Mouse (Mus musculus): Measurements from ENCODE around the gene Nuak2. TPM values are rescaled to one million over a fixed set of nuclear protein-coding genes. Genes with fewer than 3 reads are reported as not detected.

Gene Nuak2
- polyA plus RNA-seq, 1 experiment from 2014 or later = 13.4 TPM

GRCm38 (mm10) chr1:132364896-132365557 is 49.1 kb downstream of the Nuak2 start:
- Histone ChIP-seq H3K9me3 (ENCODE audit: control insufficient read depth, low read length) (no peaks in the 10 kb centered on the region), H3K4me1 (replicated peaks; ENCODE audit: control insufficient read depth, insufficient read depth, low read length) (peaks cover 11% of the 10 kb centered on the region), H3K27ac (ENCODE audit: low read length) (no peak overlapping the region), H3K27me3 (replicated peaks; ENCODE audit: control insufficient read depth, insufficient read depth, low read length) (no peaks in the 10 kb centered on the region), H3K4me2 (ENCODE audit: low read length) (no peak overlapping the region), H3K36me3 (ENCODE audit: control insufficient read depth, insufficient read depth) (peaks cover 12% of the 10 kb centered on the region), H3K9ac (replicated peaks; ENCODE audit: low read depth, low read length) (no peak overlapping the region), H3K4me3 (replicated peaks; ENCODE audit: low read length) (no peak overlapping the region)
- ATAC-seq = no peak
- WGBS = 82% methylated on average over 7 of the region's 7 CpGs

DNA sequence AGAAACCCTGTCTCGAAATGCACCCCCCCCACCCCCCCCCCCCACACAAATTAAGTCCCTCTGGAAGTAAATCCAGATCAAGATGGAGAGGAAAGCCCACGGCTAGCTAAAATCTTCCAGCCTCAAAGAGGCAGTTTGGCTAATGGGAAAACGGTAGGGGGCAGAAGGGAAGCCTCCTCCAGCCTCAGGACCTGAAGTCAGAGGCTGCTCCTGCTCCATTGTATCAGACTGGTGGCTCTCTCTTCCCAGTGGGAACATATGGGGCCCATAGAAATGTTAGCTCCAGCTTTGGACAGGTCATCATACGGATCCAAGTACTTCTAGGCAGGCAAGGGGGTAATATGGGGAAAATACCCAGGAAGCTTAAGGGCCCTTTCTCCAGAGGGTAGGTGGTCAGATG is 49.7 kb downstream of the Nuak2 start:
- peaks cover 5% of the 10 kb centered on the region for H3K36me3 ChIP-seq (ENCODE audit: control insufficient read depth, insufficient read depth)
- no peak overlapping the region for H3K9ac ChIP-seq (replicated peaks; ENCODE audit: low read depth, low read length)
- no peaks in the 10 kb centered on the region for H3K9me3 ChIP-seq (ENCODE audit: control insufficient read depth, low read length)
- no peak for ATAC-seq
- H3K27me3 ChIP-seq (replicated peaks; ENCODE audit: control insufficient read depth, insufficient read depth, low read length) = no peaks in the 10 kb centered on the region
- no peak overlapping the region for H3K27ac ChIP-seq (ENCODE audit: low read length)
- WGBS = 53% methylated on average over 4 of the region's 4 CpGs
- H3K4me3 ChIP-seq (replicated peaks; ENCODE audit: low read length) = no peak overlapping the region
- H3K4me1 ChIP-seq (replicated peaks; ENCODE audit: control insufficient read depth, insufficient read depth, low read length) = peaks cover 16% of the 10 kb centered on the region
- no peak overlapping the region for H3K4me2 ChIP-seq (ENCODE audit: low read length)

- no peaks in the 10 kb centered on the region for H3K36me3 ChIP-seq (ENCODE audit: control insufficient read depth, insufficient read depth)
- 46% methylated on average over 8 of the region's 8 CpGs for WGBS
- no peak overlapping the region for H3K4me3 ChIP-seq (replicated peaks; ENCODE audit: low read length)
- no peak overlapping the region for H3K9ac ChIP-seq (replicated peaks; ENCODE audit: low read depth, low read length)
- H3K4me2 ChIP-seq (ENCODE audit: low read length) = no peak overlapping the region
- H3K27me3 ChIP-seq (replicated peaks; ENCODE audit: control insufficient read depth, insufficient read depth, low read length) = no peaks in the 10 kb centered on the region
- H3K27ac ChIP-seq (ENCODE audit: low read length) = no peak overlapping the region
- no peaks in the 10 kb centered on the region for H3K9me3 ChIP-seq (ENCODE audit: control insufficient read depth, low read length)
- no peak for ATAC-seq
- H3K4me1 ChIP-seq (replicated peaks; ENCODE audit: control insufficient read depth, insufficient read depth, low read length) = peaks cover 22% of the 10 kb centered on the region
Observed at GRCm38 (mm10) chr1:132366235-132366634, 50.3 kb downstream of the Nuak2 start.

DNA sequence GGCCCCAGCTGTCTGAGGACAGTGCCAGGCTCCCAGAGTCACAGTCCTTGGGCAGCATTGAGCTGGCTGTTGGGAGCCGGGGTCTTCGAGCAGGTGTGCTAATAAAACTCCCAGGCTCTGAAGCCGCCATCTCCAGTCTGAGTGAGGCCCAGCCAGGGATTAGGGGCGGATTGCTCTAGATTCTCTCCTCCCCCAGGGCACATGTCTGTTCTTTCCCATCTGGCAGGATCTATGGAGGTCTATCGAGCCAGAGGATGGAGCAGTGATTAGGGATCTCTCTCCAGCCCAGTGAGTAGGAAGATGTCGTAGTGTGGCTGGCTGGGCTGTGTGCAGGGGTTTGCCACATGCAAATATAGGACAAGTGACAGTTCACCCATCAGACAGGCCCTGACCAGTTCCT is 51.0 kb downstream of the Nuak2 start:
- WGBS = 55% methylated on average over 6 of the region's 6 CpGs
- no peaks in the 10 kb centered on the region for H3K9me3 ChIP-seq (ENCODE audit: control insufficient read depth, low read length)
- no peak overlapping the region for H3K4me2 ChIP-seq (ENCODE audit: low read length)
- peaks cover 29% of the 10 kb centered on the region for H3K4me1 ChIP-seq (replicated peaks; ENCODE audit: control insufficient read depth, insufficient read depth, low read length)
- no peaks in the 10 kb centered on the region for H3K27me3 ChIP-seq (replicated peaks; ENCODE audit: control insufficient read depth, insufficient read depth, low read length)
- no peak overlapping the region for H3K9ac ChIP-seq (replicated peaks; ENCODE audit: low read depth, low read length)
- no peaks in the 10 kb centered on the region for H3K36me3 ChIP-seq (ENCODE audit: control insufficient read depth, insufficient read depth)
- H3K27ac ChIP-seq (ENCODE audit: low read length) = no peak overlapping the region
- ATAC-seq = no peak
- no peak overlapping the region for H3K4me3 ChIP-seq (replicated peaks; ENCODE audit: low read length)

DNA sequence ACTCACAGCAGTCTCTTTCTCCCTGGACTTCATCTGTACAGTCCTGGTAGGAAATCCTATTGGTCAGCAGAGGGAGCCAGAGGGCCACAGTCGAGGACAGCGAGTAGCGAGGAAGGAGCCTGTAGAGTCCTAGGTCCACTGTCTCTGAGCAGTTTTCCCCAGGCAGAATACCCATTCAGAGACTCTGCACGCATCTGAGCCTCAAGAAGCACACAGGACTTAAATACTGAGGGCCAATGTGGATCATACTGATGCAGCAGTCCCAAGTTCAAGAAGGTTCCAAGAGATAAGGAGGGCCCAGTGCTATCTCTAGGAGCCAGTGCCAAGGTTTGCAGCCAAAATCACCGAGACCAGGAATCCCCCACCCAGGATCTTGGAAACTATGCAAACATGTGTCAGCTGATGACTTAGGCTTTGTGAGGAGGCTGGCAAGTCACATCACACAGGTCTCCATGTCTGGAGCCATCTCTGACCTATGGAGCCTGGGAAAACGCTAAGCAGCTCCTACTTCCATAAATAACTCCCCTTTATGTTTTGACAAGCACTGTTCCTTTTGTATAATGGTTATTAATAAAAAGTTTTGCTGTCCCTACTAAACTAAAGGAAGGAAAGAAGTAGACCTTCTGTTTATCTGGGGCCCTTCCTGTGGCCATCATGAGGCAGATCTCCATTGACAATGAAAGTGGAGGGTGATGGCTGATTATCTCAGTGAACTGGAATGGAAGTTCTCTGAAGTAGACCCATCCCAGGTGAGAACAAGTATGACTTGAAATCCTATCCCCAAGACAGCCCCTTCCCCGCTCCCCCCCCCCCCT is 52.0 kb downstream of the Nuak2 start:
- H3K36me3 ChIP-seq (ENCODE audit: control insufficient read depth, insufficient read depth) = no peaks in the 10 kb centered on the region
- H3K9ac ChIP-seq (replicated peaks; ENCODE audit: low read depth, low read length) = no peak overlapping the region
- H3K9me3 ChIP-seq (ENCODE audit: control insufficient read depth, low read length) = no peaks in the 10 kb centered on the region
- no peak overlapping the region for H3K4me3 ChIP-seq (replicated peaks; ENCODE audit: low read length)
- no peaks in the 10 kb centered on the region for H3K27me3 ChIP-seq (replicated peaks; ENCODE audit: control insufficient read depth, insufficient read depth, low read length)
- 29% methylated on average over 7 of the region's 7 CpGs for WGBS
- H3K27ac ChIP-seq (ENCODE audit: low read length) = no peak overlapping the region
- peak; percentile 82 for ATAC-seq
- no peak overlapping the region for H3K4me2 ChIP-seq (ENCODE audit: low read length)
- peaks cover 38% of the 10 kb centered on the region for H3K4me1 ChIP-seq (replicated peaks; ENCODE audit: control insufficient read depth, insufficient read depth, low read length)

DNA sequence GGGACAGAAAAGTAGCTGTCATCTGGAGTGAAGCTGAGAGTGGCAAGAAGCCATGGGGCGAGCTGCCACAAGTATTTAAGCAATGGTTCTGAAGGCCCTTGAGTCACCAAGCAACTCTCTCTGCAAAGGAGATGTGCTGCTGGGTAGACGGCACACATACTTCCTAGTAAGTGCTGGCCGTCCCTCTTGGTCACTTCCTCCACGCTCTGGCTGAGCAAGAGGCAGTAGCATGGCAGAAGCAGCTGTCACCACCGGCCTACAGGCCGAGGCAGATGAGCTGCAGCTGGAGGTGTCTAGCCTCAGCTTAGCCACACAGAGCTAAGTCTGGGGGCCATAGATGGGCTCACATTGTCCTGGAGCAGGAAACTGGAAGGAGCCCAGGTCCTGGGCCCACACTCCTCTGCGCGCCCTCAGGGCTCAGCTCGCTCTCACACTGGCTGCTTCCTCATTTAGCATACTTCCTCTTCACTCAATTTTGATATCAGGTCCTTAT is 54.8 kb downstream of the Nuak2 start:
- H3K9ac ChIP-seq (replicated peaks; ENCODE audit: low read depth, low read length) = no peak overlapping the region
- peak overlapping the region; percentile 11 for H3K27ac ChIP-seq (ENCODE audit: low read length)
- H3K4me3 ChIP-seq (replicated peaks; ENCODE audit: low read length) = no peak overlapping the region
- H3K27me3 ChIP-seq (replicated peaks; ENCODE audit: control insufficient read depth, insufficient read depth, low read length) = no peaks in the 10 kb centered on the region
- 81% methylated on average over 9 of the region's 9 CpGs for WGBS
- H3K4me1 ChIP-seq (replicated peaks; ENCODE audit: control insufficient read depth, insufficient read depth, low read length) = peaks cover 61% of the 10 kb centered on the region
- ATAC-seq = no peak
- no peaks in the 10 kb centered on the region for H3K9me3 ChIP-seq (ENCODE audit: control insufficient read depth, low read length)
- no peaks in the 10 kb centered on the region; the same call in 1 of the 2 replicates for H3K36me3 ChIP-seq (ENCODE audit: control insufficient read depth, insufficient read depth)
- no peak overlapping the region for H3K4me2 ChIP-seq (ENCODE audit: low read length)

- Histone ChIP-seq H3K36me3 (ENCODE audit: control insufficient read depth, insufficient read depth) (no peaks in the 10 kb centered on the region; the same call in 1 of the 2 replicates), H3K4me3 (replicated peaks; ENCODE audit: low read length) (no peak overlapping the region), H3K4me1 (replicated peaks; ENCODE audit: control insufficient read depth, insufficient read depth, low read length) (peaks cover 67% of the 10 kb centered on the region), H3K4me2 (ENCODE audit: low read length) (no peak overlapping the region), H3K9me3 (ENCODE audit: control insufficient read depth, low read length) (no peaks in the 10 kb centered on the region), H3K27me3 (replicated peaks; ENCODE audit: control insufficient read depth, insufficient read depth, low read length) (no peaks in the 10 kb centered on the region), H3K27ac (ENCODE audit: low read length) (peak overlapping the region; percentile 11), H3K9ac (replicated peaks; ENCODE audit: low read depth, low read length) (0 out of 2 replicates have a peak overlapping the region, but pooled peaks have one; percentile 2)
- WGBS = 37% methylated on average over 8 of the region's 8 CpGs
- ATAC-seq = no peak
Observed at GRCm38 (mm10) chr1:132371298-132372081, 55.6 kb downstream of the Nuak2 start.

- Histone ChIP-seq H3K27ac (ENCODE audit: low read length) (no peak overlapping the region), H3K4me1 (replicated peaks; ENCODE audit: control insufficient read depth, insufficient read depth, low read length) (peaks cover 71% of the 10 kb centered on the region)
- WGBS = 71% methylated on average over 5 of the region's 5 CpGs
Observed at GRCm38 (mm10) chr1:132372354-132372753, 56.4 kb downstream of the Nuak2 start.

More at GRCm38 (mm10) chr1:132372354-132372753, 56.4 kb downstream of the Nuak2 start:
- Histone ChIP-seq H3K9me3 (ENCODE audit: control insufficient read depth, low read length) (no peaks in the 10 kb centered on the region), H3K4me2 (ENCODE audit: low read length) (no peak overlapping the region), H3K27me3 (replicated peaks; ENCODE audit: control insufficient read depth, insufficient read depth, low read length) (no peaks in the 10 kb centered on the region), H3K9ac (replicated peaks; ENCODE audit: low read depth, low read length) (no peak overlapping the region), H3K4me3 (replicated peaks; ENCODE audit: low read length) (no peak overlapping the region), H3K36me3 (ENCODE audit: control insufficient read depth, insufficient read depth) (no peaks in the 10 kb centered on the region; the same call in 1 of the 2 replicates)
- ATAC-seq = no peak

All from forebrain, embryonic 16.5 days (tissue).